Mouse (Mus musculus): Measurements from ENCODE around the gene Htr2a. TPM values are rescaled to one million over a fixed set of nuclear protein-coding genes. Genes with fewer than 3 reads are reported as not detected.

The Htr2a gene
- 2.5 and 3.5 TPM in 2 replicates for polyA plus RNA-seq (2015; fragmentation: Nextera tagmentation; extraction: Ambion mirVana)

GRCm38 (mm10) chr14:74640819-74641381 is at the start of gene Htr2a:
Htr2a (plus strand) TSS chr14:74640840.
- H3K4me2 ChIP-seq (ENCODE audit: low read length), result peak within 1 kb of the TSS; percentile 89
- peaks cover 11% of the 10 kb centered on the region; the same call in 1 of the 2 replicates for H3K4me1 ChIP-seq (ENCODE audit: control insufficient read depth, insufficient read depth, low read length)
- H3K36me3 ChIP-seq (ENCODE audit: control insufficient read depth, insufficient read depth, low read length), result no peaks in the 10 kb centered on the region
- peak within 1 kb of the TSS; percentile 44 for H3K4me3 ChIP-seq (ENCODE audit: low read depth, low read length)
- no peaks in the 10 kb centered on the region for H3K27me3 ChIP-seq (ENCODE audit: control insufficient read depth, insufficient read depth, low read depth, low read length)
- peak; percentile 73 for ATAC-seq
- peak within 1 kb of the TSS; percentile 42 for H3K9ac ChIP-seq (ENCODE audit: low read depth, low read length)
- no peaks in the 10 kb centered on the region for H3K9me3 ChIP-seq (replicated peaks; ENCODE audit: control insufficient read depth, low read length, poor library complexity, severe bottlenecking)
- WGBS, result under 1% methylated on average over 20 of the region's 20 CpGs
- peak within 1 kb of the TSS; percentile 56; the same call in 1 of the 2 replicates for H3K27ac ChIP-seq (ENCODE audit: low read length)

DNA sequence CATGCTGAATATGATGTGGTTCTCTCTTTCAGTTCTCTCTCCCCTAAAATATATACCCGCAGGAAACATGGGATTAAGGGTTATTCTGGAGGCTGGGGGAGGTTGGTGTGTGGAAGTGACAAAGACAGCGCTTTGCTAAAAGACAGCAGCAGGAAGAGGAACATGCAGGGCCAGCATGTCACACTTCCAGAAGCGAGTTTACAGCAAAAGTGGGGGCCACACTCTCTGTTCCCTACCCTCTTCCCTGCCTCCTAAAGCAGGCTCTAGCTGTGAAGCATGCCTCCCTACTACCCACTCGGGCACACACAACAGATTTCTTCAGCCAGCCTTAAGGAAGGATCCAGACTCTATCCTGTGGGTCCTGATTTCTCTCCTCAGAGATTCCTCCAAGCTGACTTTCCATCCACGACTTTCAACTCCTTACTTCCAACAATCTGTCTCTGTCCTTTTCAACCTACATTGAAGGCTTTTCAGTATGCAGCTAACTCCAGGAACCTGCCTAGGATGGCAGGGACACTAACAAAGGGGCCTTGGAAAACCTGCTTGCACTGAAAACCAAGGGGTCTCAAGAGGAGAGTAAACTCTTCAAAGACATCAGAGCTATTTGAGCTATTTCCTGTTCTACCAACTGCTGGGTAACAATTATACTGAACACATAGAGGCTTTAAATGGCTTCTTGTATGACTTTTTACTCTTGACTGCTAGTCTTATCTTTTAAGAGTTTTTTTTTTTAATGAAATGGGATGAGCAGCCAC is 39.1 kb upstream of the Htr2a start:
- no peak for ATAC-seq
- Histone ChIP-seq H3K9me3 (replicated peaks; ENCODE audit: control insufficient read depth, low read length, poor library complexity, severe bottlenecking) (no peaks in the 10 kb centered on the region), H3K27me3 (ENCODE audit: control insufficient read depth, insufficient read depth, low read depth, low read length) (no peaks in the 10 kb centered on the region), H3K4me1 (ENCODE audit: control insufficient read depth, insufficient read depth, low read length) (no peaks in the 10 kb centered on the region), H3K9ac (ENCODE audit: low read depth, low read length) (no peak overlapping the region), H3K36me3 (ENCODE audit: control insufficient read depth, insufficient read depth, low read length) (no peaks in the 10 kb centered on the region), H3K27ac (ENCODE audit: low read length) (no peak overlapping the region), H3K4me3 (ENCODE audit: low read depth, low read length) (no peak overlapping the region), H3K4me2 (ENCODE audit: low read length) (no peak overlapping the region)
- 86% methylated on average over 5 of the region's 5 CpGs for WGBS

DNA sequence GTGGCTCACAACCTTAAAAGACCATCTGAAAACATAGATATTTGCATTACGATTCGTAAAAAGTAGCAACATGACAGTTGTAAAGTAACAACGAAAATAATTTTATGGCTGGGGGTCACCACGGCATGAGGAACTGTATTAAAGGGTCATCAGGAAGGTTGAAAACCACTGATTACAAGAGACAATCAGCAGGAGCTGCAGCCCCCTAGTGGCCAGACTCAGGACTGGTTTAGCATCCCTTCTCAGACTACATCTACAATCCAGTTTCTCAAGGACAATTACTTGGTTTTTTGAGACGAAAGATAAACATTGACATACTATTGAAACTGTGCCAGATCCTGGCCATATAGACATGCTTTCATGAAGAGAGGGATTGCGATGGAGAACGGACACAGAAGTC is 38.1 kb upstream of the Htr2a start:
- Histone ChIP-seq H3K4me1 (ENCODE audit: control insufficient read depth, insufficient read depth, low read length) (no peaks in the 10 kb centered on the region), H3K4me2 (ENCODE audit: low read length) (no peak overlapping the region), H3K36me3 (ENCODE audit: control insufficient read depth, insufficient read depth, low read length) (no peaks in the 10 kb centered on the region), H3K4me3 (ENCODE audit: low read depth, low read length) (no peak overlapping the region), H3K27me3 (ENCODE audit: control insufficient read depth, insufficient read depth, low read depth, low read length) (no peaks in the 10 kb centered on the region), H3K9ac (ENCODE audit: low read depth, low read length) (no peak overlapping the region), H3K27ac (ENCODE audit: low read length) (no peak overlapping the region), H3K9me3 (replicated peaks; ENCODE audit: control insufficient read depth, low read length, poor library complexity, severe bottlenecking) (no peaks in the 10 kb centered on the region)
- 58% methylated on average over 7 of the region's 7 CpGs for WGBS
- no peak for ATAC-seq

DNA sequence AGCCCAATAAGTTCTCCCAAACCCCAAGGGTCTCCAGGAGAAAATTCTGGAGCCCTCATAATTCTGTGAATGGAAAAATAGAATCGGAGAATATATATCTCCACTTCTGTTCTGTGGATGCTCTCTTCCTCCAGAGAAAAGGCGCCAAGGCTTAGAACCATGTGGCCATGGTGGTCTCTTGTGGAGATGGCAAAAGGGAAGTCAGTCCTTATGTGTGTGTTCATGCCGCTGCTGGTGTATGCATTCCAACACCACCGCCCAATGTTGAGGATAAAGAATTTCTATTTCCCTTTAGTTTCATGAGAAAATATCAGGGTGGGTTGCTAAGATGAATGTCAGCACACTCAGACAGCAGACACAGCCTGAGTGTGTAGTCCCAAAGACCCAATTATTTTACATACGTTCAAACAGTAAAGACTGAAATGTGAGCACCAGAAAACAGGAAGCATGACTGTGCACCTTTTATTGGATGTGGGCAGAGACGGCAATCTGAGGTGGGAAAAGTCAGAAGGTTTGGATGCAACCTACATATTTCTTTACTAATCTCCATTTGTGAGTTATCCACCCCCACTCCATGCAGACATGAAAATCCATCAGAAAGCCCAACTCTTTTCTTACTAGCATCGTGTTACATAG is 37.4 kb upstream of the Htr2a start:
- no peaks in the 10 kb centered on the region for H3K9me3 ChIP-seq (replicated peaks; ENCODE audit: control insufficient read depth, low read length, poor library complexity, severe bottlenecking)
- H3K4me1 ChIP-seq (ENCODE audit: control insufficient read depth, insufficient read depth, low read length), result no peaks in the 10 kb centered on the region
- WGBS, result 93% methylated on average over 7 of the region's 7 CpGs
- ATAC-seq, result no peak
- no peaks in the 10 kb centered on the region for H3K27me3 ChIP-seq (ENCODE audit: control insufficient read depth, insufficient read depth, low read depth, low read length)
- no peak overlapping the region for H3K9ac ChIP-seq (ENCODE audit: low read depth, low read length)
- no peak overlapping the region for H3K4me2 ChIP-seq (ENCODE audit: low read length)
- H3K36me3 ChIP-seq (ENCODE audit: control insufficient read depth, insufficient read depth, low read length), result no peaks in the 10 kb centered on the region
- no peak overlapping the region for H3K27ac ChIP-seq (ENCODE audit: low read length)
- no peak overlapping the region for H3K4me3 ChIP-seq (ENCODE audit: low read depth, low read length)

GRCm38 (mm10) chr14:74611326-74611725 is 29.3 kb upstream of the Htr2a start:
- Histone ChIP-seq H3K27me3 (ENCODE audit: control insufficient read depth, insufficient read depth, low read depth, low read length) (no peaks in the 10 kb centered on the region), H3K9ac (ENCODE audit: low read depth, low read length) (no peak overlapping the region), H3K4me2 (ENCODE audit: low read length) (no peak overlapping the region), H3K27ac (ENCODE audit: low read length) (no peak overlapping the region), H3K4me3 (ENCODE audit: low read depth, low read length) (no peak overlapping the region), H3K9me3 (replicated peaks; ENCODE audit: control insufficient read depth, low read length, poor library complexity, severe bottlenecking) (no peaks in the 10 kb centered on the region), H3K36me3 (ENCODE audit: control insufficient read depth, insufficient read depth, low read length) (no peaks in the 10 kb centered on the region), H3K4me1 (ENCODE audit: control insufficient read depth, insufficient read depth, low read length) (no peaks in the 10 kb centered on the region)
- ATAC-seq, result no peak
- WGBS, result 81% methylated on average over 8 of the region's 8 CpGs

DNA sequence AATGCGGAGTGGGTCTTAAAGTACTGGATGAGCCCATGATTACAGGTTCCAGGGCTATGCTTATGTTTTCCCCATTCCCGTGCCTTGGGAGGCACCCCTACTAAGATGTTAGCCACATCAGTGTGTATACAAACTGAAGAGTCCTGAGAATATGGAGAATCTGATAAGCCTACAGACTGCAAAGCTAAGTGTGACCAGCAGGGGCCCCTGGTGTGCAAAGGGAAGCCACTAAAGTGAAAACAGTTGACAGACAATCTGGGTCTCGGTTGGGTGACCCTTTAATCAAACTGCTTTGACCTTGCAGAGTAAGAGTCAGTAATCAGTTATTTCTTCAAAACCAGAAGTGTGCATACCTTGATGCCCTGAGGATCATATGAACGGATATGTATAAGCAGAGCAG is 21.8 kb upstream of the Htr2a start:
- Histone ChIP-seq H3K4me2 (ENCODE audit: low read length) (no peak overlapping the region), H3K9ac (ENCODE audit: low read depth, low read length) (no peak overlapping the region), H3K27me3 (ENCODE audit: control insufficient read depth, insufficient read depth, low read depth, low read length) (no peaks in the 10 kb centered on the region), H3K36me3 (ENCODE audit: control insufficient read depth, insufficient read depth, low read length) (no peaks in the 10 kb centered on the region), H3K4me1 (ENCODE audit: control insufficient read depth, insufficient read depth, low read length) (no peaks in the 10 kb centered on the region), H3K4me3 (ENCODE audit: low read depth, low read length) (no peak overlapping the region), H3K27ac (ENCODE audit: low read length) (no peak overlapping the region), H3K9me3 (replicated peaks; ENCODE audit: control insufficient read depth, low read length, poor library complexity, severe bottlenecking) (0 out of 2 replicates have a peak, but pooled peaks cover 3% of the 10 kb centered on the region)
- 67% methylated on average over 4 of the region's 4 CpGs for WGBS
- ATAC-seq, result no peak

DNA sequence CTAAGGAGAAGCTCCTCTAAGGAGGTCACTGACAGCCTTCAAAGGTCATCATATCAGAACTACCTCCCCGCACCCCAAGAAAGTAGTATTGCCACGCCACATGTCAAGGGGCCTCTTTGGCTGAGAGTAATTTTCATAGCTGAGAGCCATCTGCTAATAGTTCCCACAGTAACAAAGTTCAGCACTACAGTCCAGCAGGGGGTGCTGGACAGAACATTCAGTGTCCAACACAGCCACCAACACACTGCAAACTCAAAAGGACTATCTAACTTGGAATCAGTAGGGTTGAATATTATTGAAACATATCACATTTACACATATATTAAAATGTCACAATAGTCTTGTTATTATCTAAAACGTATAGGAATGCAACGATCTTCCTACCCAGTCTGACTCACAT is 2.6 kb upstream of the Htr2a start:
- no peak for ATAC-seq
- 85% methylated on average over 4 of the region's 4 CpGs for WGBS

GRCm38 (mm10) chr14:74641668-74642230 is 1.1 kb downstream of the Htr2a start:
- Histone ChIP-seq H3K4me3 (ENCODE audit: low read depth, low read length) (peak overlapping the region; percentile 44), H3K9ac (ENCODE audit: low read depth, low read length) (peak overlapping the region; percentile 42)

More for the DNA sequence above, 2.6 kb upstream of the Htr2a start:
- H3K4me2 ChIP-seq (ENCODE audit: low read length), result no peak overlapping the region
- no peak overlapping the region for H3K4me3 ChIP-seq (ENCODE audit: low read depth, low read length)
- H3K9me3 ChIP-seq (replicated peaks; ENCODE audit: control insufficient read depth, low read length, poor library complexity, severe bottlenecking), result no peaks in the 10 kb centered on the region
- H3K4me1 ChIP-seq (ENCODE audit: control insufficient read depth, insufficient read depth, low read length), result peaks cover 11% of the 10 kb centered on the region; the same call in 1 of the 2 replicates
- no peak overlapping the region for H3K9ac ChIP-seq (ENCODE audit: low read depth, low read length)
- no peaks in the 10 kb centered on the region for H3K27me3 ChIP-seq (ENCODE audit: control insufficient read depth, insufficient read depth, low read depth, low read length)
- H3K27ac ChIP-seq (ENCODE audit: low read length), result no peak overlapping the region
- no peaks in the 10 kb centered on the region for H3K36me3 ChIP-seq (ENCODE audit: control insufficient read depth, insufficient read depth, low read length)

More at GRCm38 (mm10) chr14:74641668-74642230, 1.1 kb downstream of the Htr2a start:
- Histone ChIP-seq H3K27me3 (ENCODE audit: control insufficient read depth, insufficient read depth, low read depth, low read length) (no peaks in the 10 kb centered on the region), H3K4me2 (ENCODE audit: low read length) (peak overlapping the region; percentile 89), H3K27ac (ENCODE audit: low read length) (no peak overlapping the region), H3K36me3 (ENCODE audit: control insufficient read depth, insufficient read depth, low read length) (no peaks in the 10 kb centered on the region), H3K4me1 (ENCODE audit: control insufficient read depth, insufficient read depth, low read length) (peaks cover 11% of the 10 kb centered on the region; the same call in 1 of the 2 replicates), H3K9me3 (replicated peaks; ENCODE audit: control insufficient read depth, low read length, poor library complexity, severe bottlenecking) (no peaks in the 10 kb centered on the region)
- peak; percentile 49; the same call in 1 of the 2 replicates for ATAC-seq
- 10% methylated on average over 17 of the region's 17 CpGs for WGBS
